Mouse (Mus musculus): Measurements from ENCODE around the gene Cdh3.

The Cdh3 gene

GRCm38 (mm10) chr8:106606601-106607145, 96.0 kb downstream of the Cdh3 start:
- no peak for DNase-seq (ENCODE audit: low spot score)

All from retina, embryonic 14.5 days (tissue).